Mouse (Mus musculus) spleen, adult 12 weeks (tissue): ENCODE data around the gene Serpina1e.
"Not testable (repeated sequence)": the region's sequence is repeated elsewhere in the genome, so short reads cannot be mapped to it uniquely, and the experiment has no call there.

Source experiments
- DNase-seq: peaks from one replicate; pipeline ENCODE4 v3.0.0; 2022; ENCODE audit warnings: low spot score

Gene Serpina1e

GRCm38 (mm10) chr12:103962860-103963259 lies 4.1 kb upstream of the Serpina1e start:
- no peak for DNase-seq

- DNase-seq, result no peak
Observed at GRCm38 (mm10) chr12:103962337-103962736, 3.6 kb upstream of the Serpina1e start.

- DNase-seq, result no peak
Observed at GRCm38 (mm10) chr12:103961716-103962115, 2.9 kb upstream of the Serpina1e start.

GRCm38 (mm10) chr12:103956555-103956954 lies 2.2 kb downstream of the Serpina1e start:
- not testable (repeated sequence) for DNase-seq

- DNase-seq, result not testable (repeated sequence)
Observed at GRCm38 (mm10) chr12:103952972-103953371, 5.8 kb downstream of the Serpina1e start.

- DNase-seq, result no peak
Observed at GRCm38 (mm10) chr12:103946243-103946642, 12.5 kb downstream of the Serpina1e start.

- DNase-seq, result not testable (repeated sequence)
Observed at GRCm38 (mm10) chr12:103909181-103909580, 49.6 kb downstream of the Serpina1e start.

- DNase-seq, result not testable (repeated sequence)
Observed at GRCm38 (mm10) chr12:103907746-103908145, 51.0 kb downstream of the Serpina1e start.

- DNase-seq, result not testable (repeated sequence)
Observed at GRCm38 (mm10) chr12:103904837-103905340, 53.9 kb downstream of the Serpina1e start, which contains the start of gene Serpina1c. Gene Serpina1c (minus strand): TSS chr12:103904887.

- not testable (repeated sequence) for DNase-seq
Observed at GRCm38 (mm10) chr12:103901929-103902328, 56.8 kb downstream of the Serpina1e start.
